Mouse (Mus musculus): Measurements from ENCODE around the gene Gnat1.
A peak's percentile ranks its signal among the peaks of the same experiment; 100 is the strongest.

The Gnat1 gene

GRCm38 (mm10) chr9:107699376-107699980, 20.0 kb upstream of the Gnat1 start:
- DNase-seq, result no peak

- no peak for DNase-seq
Observed at GRCm38 (mm10) chr9:107698611-107699190, 19.2 kb upstream of the Gnat1 start.

DNA sequence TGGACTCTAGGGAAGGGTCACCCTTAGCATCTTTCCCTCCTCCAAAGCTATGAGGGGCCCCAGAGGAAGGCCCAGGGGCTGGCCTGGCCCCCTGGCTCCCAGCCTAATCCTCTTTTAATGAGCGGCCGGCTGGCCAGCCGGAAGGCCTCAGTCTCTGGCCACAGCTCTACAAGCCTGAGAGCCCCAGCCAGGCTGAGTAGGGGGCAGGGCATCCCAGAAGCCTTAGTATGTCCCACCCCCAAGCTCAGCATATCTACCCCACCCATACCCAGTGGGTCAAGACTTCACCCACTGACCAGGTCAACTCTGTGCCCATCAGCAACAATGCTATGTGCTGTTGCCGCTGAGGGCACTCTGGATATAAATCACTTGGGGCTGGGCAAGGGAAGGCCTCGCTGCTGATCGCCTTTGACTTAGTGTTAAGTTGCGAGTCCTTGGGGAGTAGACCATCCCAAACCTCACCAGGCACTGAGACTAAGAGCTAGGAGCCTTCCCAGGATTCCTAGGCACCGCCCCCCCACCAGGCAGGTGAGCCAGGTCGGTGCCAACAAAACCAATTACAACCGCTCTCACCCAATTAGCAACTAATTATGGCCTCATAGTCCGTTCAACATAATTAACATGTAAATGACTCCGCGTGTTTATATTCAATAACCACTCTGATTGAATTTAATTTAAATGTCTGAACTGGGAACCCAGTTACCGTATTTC, 18.5 kb upstream of the Gnat1 start:
- no peak for DNase-seq

GRCm38 (mm10) chr9:107696845-107697610, 17.5 kb upstream of the Gnat1 start:
- DNase-seq, result no peak

DNA sequence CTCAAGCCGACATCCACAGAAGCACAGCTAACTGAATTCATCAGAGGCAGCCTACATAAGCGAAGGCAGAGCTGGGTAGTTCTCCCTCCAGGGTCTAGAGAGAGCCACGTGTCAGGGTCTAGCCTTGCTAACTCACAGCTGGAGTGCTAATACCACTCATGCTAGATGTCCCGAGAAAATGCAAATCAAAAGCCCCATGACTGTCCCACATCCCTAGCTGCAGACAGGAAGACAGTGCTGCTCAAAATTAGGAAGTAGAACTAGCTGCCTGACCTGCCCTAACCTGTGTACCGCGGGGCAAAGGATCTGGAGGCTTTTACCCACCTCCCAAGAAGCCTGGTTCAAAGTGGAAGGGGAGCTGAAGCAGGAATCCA, 16.6 kb upstream of the Gnat1 start:
- no peak for DNase-seq

GRCm38 (mm10) chr9:107695441-107696105, 16.1 kb upstream of the Gnat1 start:
- no peak for DNase-seq

DNA sequence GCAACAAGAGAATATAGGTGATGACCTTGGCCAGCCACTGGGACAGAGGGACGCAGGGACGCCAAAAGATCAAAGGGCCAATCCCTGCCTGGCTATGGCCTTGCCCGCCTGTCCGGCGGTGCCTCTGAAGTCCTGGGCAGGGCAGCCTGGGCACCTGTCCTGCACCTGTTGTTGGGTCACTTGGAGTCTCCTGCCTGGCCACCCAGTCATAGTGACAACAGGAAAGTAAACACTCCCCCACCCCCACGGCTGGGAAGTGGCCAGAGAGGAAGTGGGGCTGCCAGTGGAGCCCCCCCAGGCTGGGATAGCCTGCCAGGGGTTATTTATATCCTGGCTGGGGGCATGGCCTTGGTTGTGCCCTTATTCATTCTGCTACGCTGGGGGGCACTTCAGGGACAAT, 15.1 kb upstream of the Gnat1 start:
- DNase-seq, result no peak

DNA sequence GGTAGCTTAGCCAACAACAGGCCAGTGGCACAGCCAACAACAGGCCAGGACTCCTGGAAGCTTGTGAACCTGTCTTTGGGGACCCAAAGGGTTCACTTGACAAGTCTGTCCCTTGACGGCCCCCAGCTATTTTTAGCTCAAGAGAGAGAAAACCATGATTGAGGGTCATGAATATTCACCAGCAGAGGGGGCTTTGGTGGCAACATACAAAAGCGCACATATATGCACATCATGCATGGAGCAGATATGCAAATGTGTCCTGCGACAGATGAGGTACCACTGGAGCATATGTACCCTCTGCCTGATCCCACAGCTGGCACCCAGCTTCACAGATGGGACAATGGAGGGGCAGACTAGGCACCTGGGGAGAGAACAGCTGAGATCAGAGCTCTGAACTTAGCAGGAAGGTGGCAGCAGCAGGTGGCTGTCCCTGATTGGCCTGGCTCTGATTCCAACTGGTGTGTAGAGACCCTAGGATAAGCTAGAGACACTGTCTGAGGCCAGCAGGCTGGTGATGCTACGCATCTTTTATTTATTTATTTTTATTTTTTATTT, 14.0 kb upstream of the Gnat1 start:
- peak; percentile 33 for DNase-seq

DNA sequence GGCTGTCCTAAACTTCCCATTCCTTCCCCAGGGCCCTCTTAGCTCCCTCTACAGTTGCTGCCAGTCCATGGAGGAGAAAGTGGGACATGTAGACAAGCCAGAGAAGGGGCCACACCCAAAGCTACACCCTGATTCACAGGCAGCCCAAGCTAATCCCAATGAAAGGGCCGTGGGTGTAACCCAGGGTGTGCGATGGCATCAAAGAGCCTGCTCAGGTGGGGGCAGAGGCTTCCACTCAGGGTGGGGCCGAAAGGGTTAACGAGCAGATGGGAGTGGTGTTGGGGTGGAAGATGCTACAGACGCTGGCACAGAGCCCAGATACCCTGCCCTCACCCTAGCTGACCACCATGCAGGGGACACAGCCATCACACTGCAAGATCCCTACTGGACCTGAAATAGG, 13.3 kb upstream of the Gnat1 start:
- DNase-seq, result no peak

DNA sequence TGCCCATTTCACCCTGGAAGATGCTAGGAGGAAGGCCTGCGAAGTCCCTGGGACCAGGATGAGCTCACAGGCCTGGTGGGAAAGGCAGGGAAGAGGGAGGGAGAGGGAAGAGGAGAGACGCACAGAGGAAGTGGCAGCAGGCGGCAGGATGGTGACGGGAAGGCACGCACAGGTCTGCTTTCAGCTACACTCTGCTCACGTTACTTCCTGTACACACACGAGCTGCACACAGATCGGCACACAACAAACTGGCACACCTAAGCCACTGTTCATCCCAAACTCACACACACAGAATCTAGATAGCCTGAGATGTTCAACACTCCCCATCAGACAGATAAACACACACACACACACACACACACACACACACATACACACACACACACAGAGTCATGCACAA, 10.9 kb upstream of the Gnat1 start:
- no peak for DNase-seq

DNA sequence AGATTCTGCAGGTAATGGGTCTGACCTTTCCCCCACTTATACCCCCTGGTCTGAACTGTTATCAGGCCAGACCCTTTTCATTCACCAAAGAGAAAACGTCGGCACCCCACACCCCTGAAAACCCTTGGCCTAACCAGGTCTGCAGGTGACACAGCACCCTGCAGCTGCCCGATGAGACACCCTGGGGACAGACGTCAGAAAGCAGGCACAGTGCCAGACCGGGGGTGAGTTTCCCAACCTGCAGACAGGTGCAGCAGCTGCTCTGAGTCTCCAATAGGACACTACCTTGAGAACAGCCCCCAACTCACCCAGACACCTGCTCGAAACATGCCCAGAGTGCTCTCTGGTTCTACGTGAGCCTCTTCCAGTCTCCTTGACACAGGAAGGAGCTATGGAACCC, 9.4 kb upstream of the Gnat1 start:
- no peak for DNase-seq

DNA sequence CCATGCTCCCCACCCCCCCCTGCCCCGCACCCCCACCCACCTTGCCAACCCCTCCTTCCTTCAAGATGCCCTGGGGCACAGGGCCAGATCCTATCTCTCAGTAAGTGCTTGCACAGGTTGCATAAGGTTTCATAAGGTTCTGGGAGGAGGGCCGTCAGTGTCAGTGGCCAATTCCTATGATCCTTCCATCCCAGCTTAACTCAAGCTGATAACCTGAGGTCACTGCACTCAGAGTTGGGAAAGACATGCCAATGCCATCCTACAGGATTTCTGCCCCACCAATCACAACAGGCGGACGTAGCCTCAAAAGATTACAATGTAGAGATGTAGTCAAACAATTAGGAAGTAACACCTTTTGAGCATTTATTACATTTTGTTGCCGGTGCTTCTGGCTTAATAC, 8.9 kb upstream of the Gnat1 start:
- no peak for DNase-seq

DNA sequence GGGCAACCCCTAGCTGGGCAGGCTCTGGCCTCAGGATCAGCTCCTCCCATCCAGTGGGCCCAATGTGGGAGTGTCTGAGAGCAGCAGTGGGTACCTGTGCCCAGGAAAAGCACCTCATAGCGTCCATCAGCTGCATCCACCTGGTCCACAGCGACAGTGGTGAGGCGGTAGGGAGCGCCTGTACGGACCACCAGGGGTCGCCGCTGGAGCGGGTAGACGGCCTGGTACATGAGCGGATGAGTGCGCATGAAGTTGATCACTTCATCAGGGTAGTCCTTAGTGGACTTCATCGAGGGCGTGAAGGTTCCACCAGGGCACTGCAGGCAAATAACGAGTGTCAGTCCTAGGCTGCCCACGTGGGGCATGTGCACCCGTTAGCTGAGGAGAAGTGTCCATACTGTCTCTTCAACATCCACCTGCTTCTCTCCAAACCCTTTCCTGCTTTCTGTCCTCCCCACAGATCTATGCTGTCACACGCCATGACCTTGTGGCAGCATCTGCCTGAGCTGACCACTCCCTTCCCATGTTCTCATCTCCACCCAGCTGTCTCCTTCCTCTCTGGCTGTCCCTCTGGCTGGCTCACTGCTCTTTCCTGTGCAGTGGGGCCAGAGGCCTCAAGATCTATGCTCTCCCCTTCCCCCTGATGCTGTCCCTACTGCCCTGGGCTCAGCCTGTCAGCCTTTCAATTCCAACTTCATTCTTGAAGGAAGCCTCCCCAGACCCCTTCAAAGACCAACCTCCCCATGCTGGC, 5.9 kb upstream of the Gnat1 start:
- DNase-seq, result peak; percentile 85

GRCm38 (mm10) chr9:107682405-107682804, 2.9 kb upstream of the Gnat1 start:
- no peak for DNase-seq

GRCm38 (mm10) chr9:107678861-107679260, 651 bp downstream of the Gnat1 start:
- no peak for DNase-seq

GRCm38 (mm10) chr9:107677819-107678526, 1.5 kb downstream of the Gnat1 start:
- DNase-seq, result peak; percentile 80

- peak; percentile 74 for DNase-seq
Observed at GRCm38 (mm10) chr9:107677091-107677784, 2.3 kb downstream of the Gnat1 start.

DNA sequence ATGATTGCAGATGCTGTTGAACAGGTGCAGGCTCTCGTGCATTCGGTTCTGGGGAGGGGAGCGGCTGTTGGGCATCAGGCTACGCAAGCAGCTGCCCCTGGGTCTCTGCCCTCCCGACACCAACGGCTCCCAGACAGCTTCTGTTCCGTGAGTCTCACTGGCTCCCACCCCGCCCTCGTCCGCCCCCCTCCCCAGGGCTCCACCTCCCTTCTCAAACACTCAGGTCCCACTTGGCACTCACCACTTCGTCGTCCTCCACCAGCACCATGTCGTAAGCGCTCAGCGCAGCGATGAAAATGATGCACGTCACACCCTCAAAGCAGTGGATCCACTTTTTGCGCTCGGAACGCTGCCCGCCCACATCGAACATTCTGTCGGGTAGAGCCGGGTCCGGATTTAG, 3.2 kb downstream of the Gnat1 start:
- DNase-seq, result no peak

DNA sequence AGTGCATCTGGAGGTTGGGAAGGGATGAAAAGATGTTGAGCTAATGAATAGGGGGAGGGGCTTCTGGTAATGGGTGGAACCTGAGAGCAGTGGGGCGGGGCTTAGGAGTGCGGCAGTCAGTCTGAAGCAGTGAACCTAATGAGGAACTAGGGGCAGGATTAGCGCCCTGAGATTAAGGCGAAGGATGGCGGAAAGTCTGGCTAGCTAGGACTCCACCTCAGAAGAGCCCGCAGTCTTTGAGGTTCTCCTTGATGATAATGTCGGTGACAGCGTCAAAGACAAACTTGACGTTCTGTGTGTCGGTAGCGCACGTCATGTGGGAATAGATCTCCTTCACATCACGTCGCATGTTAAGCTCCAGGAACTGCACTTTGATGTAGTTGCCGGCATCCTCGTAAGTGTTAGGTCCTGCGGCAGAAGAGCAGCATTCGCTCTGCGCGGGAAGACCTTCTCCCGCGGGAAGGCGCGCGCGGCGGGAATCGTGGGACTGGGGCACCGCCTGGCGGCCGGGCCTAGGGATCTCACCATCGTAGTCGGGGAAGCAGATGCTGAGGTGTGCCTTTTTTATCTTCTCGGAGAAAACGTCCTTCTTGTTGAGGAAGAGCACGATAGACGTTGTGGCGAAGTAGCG, 3.7 kb downstream of the Gnat1 start:
- DNase-seq, result peak; percentile 76
